Mouse (Mus musculus) embryonic fibroblast, embryonic 13.5 days (primary cell): Measurements from ENCODE around the gene Sdsl.
A peak's percentile ranks its signal among the peaks of the same experiment; 100 is the strongest.

Source experiments
- CTCF ChIP-seq: IDR thresholded peaks from 2 replicates; pipeline ENCODE4 v1.5.1; 2011; ENCODE audit warnings: mild to moderate bottlenecking, control low read depth, low read length, moderate library complexity, borderline replicate concordance; ENCODE audit not compliant: insufficient read depth
- POLR2A ChIP-seq: IDR thresholded peaks from 2 replicates; pipeline ENCODE4 v1.6.1; 2011; ENCODE audit warnings: low read depth, mild to moderate bottlenecking, control low read depth, low read length, moderate library complexity

GRCm38 (mm10) chr5:120503144-120503795, 30.7 kb upstream of the Sdsl start, which contains the start of gene Plbd2:
- TF ChIP-seq POLR2A (peak; percentile 83), CTCF (no peak)
